Mouse (Mus musculus): ENCODE results near the gene Klhl29. TPM values are rescaled to one million over a fixed set of nuclear protein-coding genes. Genes with fewer than 3 reads are reported as not detected.

Gene Klhl29
- polyA plus RNA-seq, 1 experiment from 2014 or later, result 0.50 TPM

DNA sequence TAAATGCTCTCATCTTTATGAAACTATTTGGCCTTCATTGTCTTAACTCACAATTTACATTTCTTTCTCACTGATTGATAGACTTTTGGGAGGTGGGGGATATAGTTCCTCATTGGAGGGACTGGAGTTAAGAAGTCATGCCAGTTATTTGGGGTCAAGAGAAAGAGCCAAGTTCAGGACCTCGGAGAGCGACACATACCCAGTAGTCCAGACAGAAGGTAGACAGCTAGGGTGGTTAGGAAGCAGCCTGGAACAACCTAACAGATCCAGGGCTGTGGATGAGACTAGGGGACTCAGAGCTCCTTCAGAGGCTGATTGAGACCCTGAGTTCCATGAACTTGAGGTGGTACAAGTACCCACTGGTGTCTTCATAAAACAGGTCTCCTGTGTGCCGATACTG is 264.1 kb downstream of the Klhl29 start:
- no peak overlapping the region for H3K9ac ChIP-seq (ENCODE audit: low read length)
- H3K4me2 ChIP-seq (ENCODE audit: low read length), result no peak overlapping the region
- H3K27me3 ChIP-seq (ENCODE audit: control insufficient read depth, insufficient read depth, low read length), result no peaks in the 10 kb centered on the region
- no peak overlapping the region for H3K27ac ChIP-seq (replicated peaks in 1 of 2; ENCODE audit: control insufficient read depth in 1 of 2, insufficient read depth in 1 of 2, low read depth in 2 of 2, low read length in 2 of 2)
- ATAC-seq (ENCODE audit: insufficient number of reproducible peaks, insufficient read depth, low FRiP score, low read depth), result no peak
- H3K4me3 ChIP-seq (ENCODE audit: control insufficient read depth in 1 of 2, insufficient read depth in 1 of 2, low read depth in 1 of 2, low read length in 2 of 2), result no peak overlapping the region
- H3K36me3 ChIP-seq (ENCODE audit: control insufficient read depth, insufficient read depth, low read length), result no peaks in the 10 kb centered on the region
- 0 out of 4 replicates have a peak, but pooled peaks cover 0 to 2% of the 10 kb centered on the region in 2 experiments for H3K4me1 ChIP-seq (ENCODE audit: control insufficient read depth in 2 of 2, insufficient read depth in 2 of 2, low read length in 2 of 2)
- no peaks in the 10 kb centered on the region for H3K9me3 ChIP-seq (ENCODE audit: control insufficient read depth, low read length)
- WGBS, result 54% methylated on average over 3 of the region's 3 CpGs

DNA sequence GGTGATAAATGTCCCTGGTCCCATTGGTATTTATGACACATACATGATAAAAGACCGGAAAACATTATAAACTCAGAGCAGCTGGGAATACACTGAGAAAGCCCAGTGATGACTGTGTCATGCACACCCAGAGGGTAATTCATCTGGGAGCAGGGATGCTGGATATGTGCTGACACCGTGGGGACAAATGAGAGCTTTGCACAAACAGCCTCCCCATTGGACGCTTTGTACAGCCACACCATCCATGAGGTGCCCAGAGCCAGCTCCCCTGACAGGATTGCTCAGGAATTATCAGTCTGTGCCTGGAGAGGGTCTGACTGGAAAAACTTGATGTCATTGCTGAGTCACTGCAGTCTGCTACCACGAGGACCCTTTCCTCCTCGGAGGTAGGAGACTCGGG is 266.9 kb downstream of the Klhl29 start:
- H3K27me3 ChIP-seq (ENCODE audit: control insufficient read depth, insufficient read depth, low read length), result no peaks in the 10 kb centered on the region
- no peak for ATAC-seq (ENCODE audit: insufficient number of reproducible peaks, insufficient read depth, low FRiP score, low read depth)
- H3K4me2 ChIP-seq (ENCODE audit: low read length), result no peak overlapping the region
- no peak overlapping the region for H3K4me3 ChIP-seq (ENCODE audit: control insufficient read depth in 1 of 2, insufficient read depth in 1 of 2, low read depth in 1 of 2, low read length in 2 of 2)
- H3K9ac ChIP-seq (ENCODE audit: low read length), result no peak overlapping the region
- WGBS, result 44% methylated on average over 6 of the region's 6 CpGs
- H3K4me1 ChIP-seq (ENCODE audit: control insufficient read depth in 2 of 2, insufficient read depth in 2 of 2, low read length in 2 of 2), result 0 out of 4 replicates have a peak, but pooled peaks cover 0 to 2% of the 10 kb centered on the region in 2 experiments
- no peaks in the 10 kb centered on the region for H3K9me3 ChIP-seq (ENCODE audit: control insufficient read depth, low read length)
- no peak overlapping the region for H3K27ac ChIP-seq (replicated peaks in 1 of 2; ENCODE audit: control insufficient read depth in 1 of 2, insufficient read depth in 1 of 2, low read depth in 2 of 2, low read length in 2 of 2)
- H3K36me3 ChIP-seq (ENCODE audit: control insufficient read depth, insufficient read depth, low read length), result no peaks in the 10 kb centered on the region

DNA sequence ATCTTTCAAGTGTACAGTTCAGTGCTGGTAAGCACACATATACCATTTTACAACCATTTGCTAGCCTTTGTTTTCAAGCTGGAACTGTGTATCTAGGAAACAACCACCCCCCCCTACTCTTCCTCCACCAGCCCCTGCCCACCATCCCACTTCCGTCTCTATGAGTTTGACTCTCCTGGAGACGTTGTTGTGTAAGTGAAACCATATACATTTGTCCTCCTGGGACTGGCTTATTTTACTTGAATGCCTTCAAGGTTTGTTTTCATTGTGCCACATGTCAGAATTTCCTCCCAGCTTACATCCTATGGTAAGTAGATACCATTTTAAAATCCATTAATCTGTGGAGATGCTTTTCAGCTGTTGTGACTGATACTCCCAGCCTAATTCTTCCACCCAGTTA is 267.7 kb downstream of the Klhl29 start:
- no peaks in the 10 kb centered on the region for H3K27me3 ChIP-seq (ENCODE audit: control insufficient read depth, insufficient read depth, low read length)
- no peaks in the 10 kb centered on the region for H3K36me3 ChIP-seq (ENCODE audit: control insufficient read depth, insufficient read depth, low read length)
- 80% methylated on average over 2 of the region's 2 CpGs for WGBS
- no peaks in the 10 kb centered on the region for H3K9me3 ChIP-seq (ENCODE audit: control insufficient read depth, low read length)
- no peak overlapping the region for H3K27ac ChIP-seq (replicated peaks in 1 of 2; ENCODE audit: control insufficient read depth in 1 of 2, insufficient read depth in 1 of 2, low read depth in 2 of 2, low read length in 2 of 2)
- no peak for ATAC-seq (ENCODE audit: insufficient number of reproducible peaks, insufficient read depth, low FRiP score, low read depth)
- H3K4me2 ChIP-seq (ENCODE audit: low read length), result no peak overlapping the region
- H3K4me1 ChIP-seq (ENCODE audit: control insufficient read depth in 2 of 2, insufficient read depth in 2 of 2, low read length in 2 of 2), result 0 out of 4 replicates have a peak, but pooled peaks cover 0 to 2% of the 10 kb centered on the region in 2 experiments
- H3K9ac ChIP-seq (ENCODE audit: low read length), result no peak overlapping the region
- H3K4me3 ChIP-seq (ENCODE audit: control insufficient read depth in 1 of 2, insufficient read depth in 1 of 2, low read depth in 1 of 2, low read length in 2 of 2), result no peak overlapping the region

DNA sequence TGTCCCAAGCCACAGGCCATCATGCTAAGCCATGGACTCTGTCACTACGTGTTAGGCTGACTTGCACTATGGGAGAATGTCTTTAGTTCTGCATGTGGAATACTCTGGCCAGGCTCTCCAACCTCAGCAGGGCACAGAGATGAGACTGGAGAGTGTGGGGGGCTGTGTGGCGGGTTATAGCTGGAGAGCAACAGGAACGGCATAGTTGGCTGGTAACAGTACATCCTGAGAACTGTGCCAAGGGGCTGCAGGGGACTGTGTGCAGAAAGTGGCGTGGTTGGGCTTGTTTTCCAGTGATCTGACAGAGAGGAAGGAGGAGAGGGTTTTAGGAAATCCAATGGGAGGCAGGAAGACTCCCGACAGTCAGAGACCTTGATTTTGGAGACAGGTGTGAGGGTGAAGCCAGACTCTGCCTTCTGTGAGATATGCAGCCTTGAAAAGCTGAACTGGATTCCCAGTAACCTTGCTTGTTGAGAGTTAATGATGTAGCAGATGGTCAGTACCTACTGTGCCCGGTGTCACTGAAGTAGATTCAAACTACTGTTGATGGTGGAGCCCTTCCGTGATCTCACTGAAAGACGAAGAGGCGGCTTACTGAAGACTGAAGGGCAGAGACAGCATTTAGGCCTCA is 270.9 kb downstream of the Klhl29 start:
- 75% methylated on average over 9 of the region's 9 CpGs for WGBS
- H3K4me2 ChIP-seq (ENCODE audit: low read length), result no peak overlapping the region
- H3K27ac ChIP-seq (replicated peaks in 1 of 2; ENCODE audit: control insufficient read depth in 1 of 2, insufficient read depth in 1 of 2, low read depth in 2 of 2, low read length in 2 of 2), result no peak overlapping the region
- H3K4me1 ChIP-seq (ENCODE audit: control insufficient read depth in 2 of 2, insufficient read depth in 2 of 2, low read length in 2 of 2), result peaks cover 4 to 5% of the 10 kb centered on the region in 2 experiments
- H3K9ac ChIP-seq (ENCODE audit: low read length), result no peak overlapping the region
- no peaks in the 10 kb centered on the region for H3K36me3 ChIP-seq (ENCODE audit: control insufficient read depth, insufficient read depth, low read length)
- H3K27me3 ChIP-seq (ENCODE audit: control insufficient read depth, insufficient read depth, low read length), result no peaks in the 10 kb centered on the region
- no peak for ATAC-seq (ENCODE audit: insufficient number of reproducible peaks, insufficient read depth, low FRiP score, low read depth)
- no peaks in the 10 kb centered on the region for H3K9me3 ChIP-seq (ENCODE audit: control insufficient read depth, low read length)
- no peak overlapping the region for H3K4me3 ChIP-seq (ENCODE audit: control insufficient read depth in 1 of 2, insufficient read depth in 1 of 2, low read depth in 1 of 2, low read length in 2 of 2)

DNA sequence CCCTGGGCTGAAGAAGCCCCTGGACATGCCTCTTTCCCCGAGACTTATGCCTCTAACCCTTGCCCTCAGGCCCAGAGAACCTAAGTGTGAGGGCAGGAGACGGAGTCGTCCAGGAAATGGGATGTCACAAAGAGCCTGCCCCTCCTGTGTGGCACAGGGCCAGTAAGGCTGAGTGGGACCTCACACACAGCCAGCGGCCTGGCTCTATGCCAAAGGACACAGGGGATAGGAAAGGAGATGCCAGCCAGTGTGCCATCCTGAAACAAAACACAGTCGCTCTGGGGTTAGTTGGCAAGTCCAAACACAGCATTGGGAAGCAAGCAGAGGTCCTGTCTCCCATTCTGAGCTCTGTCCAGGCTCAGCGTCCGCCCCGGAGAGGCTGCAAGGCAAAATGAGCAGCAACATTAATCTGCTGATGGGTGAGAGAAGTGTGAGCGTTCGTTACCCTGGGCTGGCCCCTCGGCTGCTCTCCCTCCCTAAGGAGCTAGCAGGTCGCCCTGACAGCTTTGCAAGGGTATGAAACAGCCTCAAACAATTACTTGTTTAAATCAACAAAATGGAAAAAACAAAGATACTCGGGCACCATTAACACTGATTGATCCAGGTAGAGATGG is 274.0 kb downstream of the Klhl29 start:
- Histone ChIP-seq H3K4me2 (ENCODE audit: low read length) (no peak overlapping the region), H3K4me1 (ENCODE audit: control insufficient read depth in 2 of 2, insufficient read depth in 2 of 2, low read length in 2 of 2) (peaks cover 3 to 4% of the 10 kb centered on the region in 2 experiments), H3K4me3 (ENCODE audit: control insufficient read depth in 1 of 2, insufficient read depth in 1 of 2, low read depth in 1 of 2, low read length in 2 of 2) (no peak overlapping the region), H3K9me3 (ENCODE audit: control insufficient read depth, low read length) (no peaks in the 10 kb centered on the region), H3K36me3 (ENCODE audit: control insufficient read depth, insufficient read depth, low read length) (no peaks in the 10 kb centered on the region), H3K9ac (ENCODE audit: low read length) (no peak overlapping the region), H3K27me3 (ENCODE audit: control insufficient read depth, insufficient read depth, low read length) (no peaks in the 10 kb centered on the region), H3K27ac (replicated peaks in 1 of 2; ENCODE audit: control insufficient read depth in 1 of 2, insufficient read depth in 1 of 2, low read depth in 2 of 2, low read length in 2 of 2) (no peak overlapping the region)
- WGBS, result 60% methylated on average over 13 of the region's 13 CpGs
- ATAC-seq (ENCODE audit: insufficient number of reproducible peaks, insufficient read depth, low FRiP score, low read depth), result no peak

DNA sequence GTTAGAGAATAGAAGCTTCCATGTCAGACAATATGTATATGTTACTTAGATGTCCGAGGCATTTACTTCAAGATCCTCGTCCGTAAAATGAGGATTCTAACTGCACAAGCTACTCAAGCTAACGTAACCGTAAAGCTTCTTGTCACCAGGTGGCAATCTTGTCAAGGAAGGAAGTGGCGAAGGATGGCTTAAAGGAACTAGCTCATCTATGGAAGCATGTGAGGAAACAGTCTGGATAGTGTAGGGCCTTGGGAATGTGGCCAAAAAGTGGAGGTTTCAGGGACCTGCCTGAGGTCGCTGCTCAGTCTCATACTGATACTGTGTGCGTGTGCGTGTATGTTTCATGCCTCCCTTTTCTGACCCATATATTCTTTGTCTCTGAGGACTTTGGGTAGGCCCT is 275.9 kb downstream of the Klhl29 start:
- Histone ChIP-seq H3K4me2 (ENCODE audit: low read length) (no peak overlapping the region), H3K4me3 (ENCODE audit: control insufficient read depth in 1 of 2, insufficient read depth in 1 of 2, low read depth in 1 of 2, low read length in 2 of 2) (no peak overlapping the region), H3K27ac (replicated peaks in 1 of 2; ENCODE audit: control insufficient read depth in 1 of 2, insufficient read depth in 1 of 2, low read depth in 2 of 2, low read length in 2 of 2) (no peak overlapping the region), H3K9me3 (ENCODE audit: control insufficient read depth, low read length) (no peaks in the 10 kb centered on the region), H3K4me1 (ENCODE audit: control insufficient read depth in 2 of 2, insufficient read depth in 2 of 2, low read length in 2 of 2) (peaks cover 3 to 4% of the 10 kb centered on the region in 2 experiments), H3K36me3 (ENCODE audit: control insufficient read depth, insufficient read depth, low read length) (no peaks in the 10 kb centered on the region), H3K9ac (ENCODE audit: low read length) (no peak overlapping the region), H3K27me3 (ENCODE audit: control insufficient read depth, insufficient read depth, low read length) (no peaks in the 10 kb centered on the region)
- 61% methylated on average over 9 of the region's 9 CpGs for WGBS
- no peak for ATAC-seq (ENCODE audit: insufficient number of reproducible peaks, insufficient read depth, low FRiP score, low read depth)

DNA sequence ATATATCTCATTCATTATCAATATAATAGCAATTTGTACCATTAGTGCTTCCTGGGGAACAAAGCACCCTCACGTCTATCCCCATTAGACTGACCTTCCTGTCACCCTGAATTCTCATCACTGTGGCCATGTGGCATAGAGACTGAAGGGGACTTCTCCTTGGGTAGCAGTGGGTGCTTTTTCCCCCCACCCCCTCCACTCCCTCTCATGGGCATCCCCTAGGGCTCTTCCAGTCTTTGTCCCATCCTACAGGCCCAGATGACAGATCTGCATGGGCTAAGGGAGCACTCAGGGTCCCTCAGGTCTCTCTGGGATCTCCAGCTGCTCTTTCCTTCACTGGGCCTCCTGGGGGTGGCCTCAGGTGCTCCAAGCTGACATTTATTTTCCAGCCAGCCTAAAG is 286.8 kb downstream of the Klhl29 start:
- no peaks in the 10 kb centered on the region for H3K27me3 ChIP-seq (ENCODE audit: control insufficient read depth, insufficient read depth, low read length)
- no peaks in the 10 kb centered on the region for H3K36me3 ChIP-seq (ENCODE audit: control insufficient read depth, insufficient read depth, low read length)
- no peaks in the 10 kb centered on the region for H3K9me3 ChIP-seq (ENCODE audit: control insufficient read depth, low read length)
- no peak overlapping the region for H3K9ac ChIP-seq (ENCODE audit: low read length)
- ATAC-seq (ENCODE audit: insufficient number of reproducible peaks, insufficient read depth, low FRiP score, low read depth), result no peak
- 44% methylated on average over 1 of the region's 1 CpGs for WGBS
- no peak overlapping the region for H3K27ac ChIP-seq (replicated peaks in 1 of 2; ENCODE audit: control insufficient read depth in 1 of 2, insufficient read depth in 1 of 2, low read depth in 2 of 2, low read length in 2 of 2)
- H3K4me2 ChIP-seq (ENCODE audit: low read length), result no peak overlapping the region
- no peak overlapping the region for H3K4me3 ChIP-seq (ENCODE audit: control insufficient read depth in 1 of 2, insufficient read depth in 1 of 2, low read depth in 1 of 2, low read length in 2 of 2)
- H3K4me1 ChIP-seq (ENCODE audit: control insufficient read depth in 2 of 2, insufficient read depth in 2 of 2, low read length in 2 of 2), result peaks cover 0 to 5% of the 10 kb centered on the region in 2 experiments; a peak in 2 of 4 replicates
